Mouse (Mus musculus) CD4-positive, CD25-positive, alpha-beta regulatory T cell, adult 4 months (primary cell): ENCODE data around the gene Prkag1. TPM values are rescaled to one million over a fixed set of nuclear protein-coding genes. Genes with fewer than 3 reads are reported as not detected.
A peak's percentile ranks its signal among the peaks of the same experiment; 100 is the strongest.
"Not testable (repeated sequence)": the region's sequence is repeated elsewhere in the genome, so short reads cannot be mapped to it uniquely, and the experiment has no call there.

Experiments used
- ATAC-seq: one replicate; pipeline ENCODE4 v1.8.0; 2017
- polyA plus RNA-seq, 2 experiments: library from polyadenylated mRNA; unstranded; fragments of 100-300 nt; shearing (Covaris generic); gene quantifications; one replicate each; pipeline ENCODE4 v1.2.1; 2017

Gene Prkag1
- polyA plus RNA-seq, 2 experiments from 2014 or later: 126 to 187 TPM

GRCm38 (mm10) chr15:98820937-98821336, 10.4 kb downstream of the Prkag1 start:
- no peak for ATAC-seq

GRCm38 (mm10) chr15:98818171-98818570, 13.2 kb downstream of the Prkag1 start:
- ATAC-seq: no peak

GRCm38 (mm10) chr15:98812741-98813424, 18.4 kb downstream of the Prkag1 start:
- ATAC-seq: no peak

- not testable (repeated sequence) for ATAC-seq
Observed at GRCm38 (mm10) chr15:98810212-98810611, 21.1 kb downstream of the Prkag1 start.

GRCm38 (mm10) chr15:98809390-98809789, 21.9 kb downstream of the Prkag1 start, which contains the start of gene Ddn:
Gene Ddn (minus strand): TSS chr15:98809490.
- no peak for ATAC-seq

- no peak for ATAC-seq
Observed at GRCm38 (mm10) chr15:98808651-98809134, 22.6 kb downstream of the Prkag1 start.

GRCm38 (mm10) chr15:98807895-98808650, 23.2 kb downstream of the Prkag1 start:
- peak; percentile 46 for ATAC-seq

- no peak for ATAC-seq
Observed at GRCm38 (mm10) chr15:98806809-98807770, 24.2 kb downstream of the Prkag1 start.

GRCm38 (mm10) chr15:98806071-98806808, 25.1 kb downstream of the Prkag1 start:
- ATAC-seq: no peak

- no peak for ATAC-seq
Observed at GRCm38 (mm10) chr15:98805324-98806040, 25.8 kb downstream of the Prkag1 start.

GRCm38 (mm10) chr15:98804054-98804453, 27.3 kb downstream of the Prkag1 start:
- ATAC-seq: peak; percentile 68

- no peak for ATAC-seq
Observed at GRCm38 (mm10) chr15:98802926-98803325, 28.4 kb downstream of the Prkag1 start.

- ATAC-seq: peak; percentile 56
Observed at GRCm38 (mm10) chr15:98799396-98799795, 31.9 kb downstream of the Prkag1 start.

- no peak for ATAC-seq
Observed at GRCm38 (mm10) chr15:98798903-98799302, 32.4 kb downstream of the Prkag1 start.

GRCm38 (mm10) chr15:98797835-98798492, 33.4 kb downstream of the Prkag1 start:
- ATAC-seq: no peak

- ATAC-seq: no peak
Observed at GRCm38 (mm10) chr15:98796803-98797595, 34.3 kb downstream of the Prkag1 start.

- ATAC-seq: peak; percentile 47
Observed at GRCm38 (mm10) chr15:98793141-98793698, 38.1 kb downstream of the Prkag1 start.

- ATAC-seq: peak; percentile 54
Observed at GRCm38 (mm10) chr15:98792233-98793020, 38.9 kb downstream of the Prkag1 start.
